Mouse (Mus musculus) T-helper 17 cell (primary cell): ENCODE measurements around the gene Uox.

Source experiments
- in situ Hi-C, 2 experiments: fragments of 300-600 bp; cut with MboI, MseI; formaldehyde crosslinking; loops; 1 replicate in 1 of 2; 2 replicates in 1 of 2; pipeline ENCODE4 v1.15.1; 2025; ENCODE audit warnings: high pct_unique_total_duplicates in 2 of 2

The Uox gene

GRCm38 (mm10) chr3:146570148-146570782 is at the start of gene Uox:
Uox (plus strand) TSS chr3:146570426.
- in situ Hi-C loops: no loop called here

GRCm38 (mm10) chr3:146520798-146521651 is 49.2 kb upstream of the Uox start, which contains the start of gene Rpf1:
Rpf1 (minus strand) TSS chr3:146521429.
- in situ Hi-C loops: loop anchor here (5.0 to 25.0 kb wide), 4 partner anchors 36 to 1959 kb away; partner anchors contain the start of genes Hs2st1 (in 1 of the 2), Selenof (in 1 of the 2) and Sh3glb1 (in 1 of the 2)

- in situ Hi-C loops: loop anchor here (5.0 to 25.0 kb wide), 4 partner anchors 36 to 1959 kb away; partner anchors contain the start of genes Hs2st1 (in 1 of the 2), Selenof (in 1 of the 2) and Sh3glb1 (in 1 of the 2)
These were observed 48.6 kb upstream of the Uox start for GRCm38 (mm10) chr3:146521652-146522020.

GRCm38 (mm10) chr3:146528335-146528734 is 41.9 kb upstream of the Uox start:
- in situ Hi-C loops: loop anchor here in 1 of 2 experiments (10.0 kb wide), 1 partner anchor 386 kb away; no protein-coding TSS in a partner anchor

- in situ Hi-C loops: no loop called here
These were observed 35.2 kb upstream of the Uox start for GRCm38 (mm10) chr3:146534986-146535385.

- in situ Hi-C loops: no loop called here
These were observed 29.5 kb upstream of the Uox start for GRCm38 (mm10) chr3:146540521-146541273.

GRCm38 (mm10) chr3:146543632-146544031 is 26.6 kb upstream of the Uox start:
- in situ Hi-C loops: no loop called here

GRCm38 (mm10) chr3:146554816-146555215 is 15.4 kb upstream of the Uox start:
- in situ Hi-C loops: loop anchor here in 1 of 2 experiments (5.0 kb wide), 1 partner anchor 33 kb away; the partner anchor contains the start of gene Rpf1

GRCm38 (mm10) chr3:146556567-146556966 is 13.7 kb upstream of the Uox start:
- in situ Hi-C loops: loop anchor here in 1 of 2 experiments (5.0 kb wide), 1 partner anchor 34 kb away; the partner anchor contains the start of gene Rpf1

GRCm38 (mm10) chr3:146557507-146557906 is 12.7 kb upstream of the Uox start:
- in situ Hi-C loops: loop anchor here in 1 of 2 experiments (5.0 kb wide), 1 partner anchor 35 kb away; the partner anchor contains the start of gene Rpf1

GRCm38 (mm10) chr3:146562936-146563335 is 7.3 kb upstream of the Uox start:
- in situ Hi-C loops: loop anchor here (5.0 to 10.0 kb wide), 3 partner anchors 222 to 354 kb away; no protein-coding TSS in a partner anchor

GRCm38 (mm10) chr3:146564268-146565064 is 5.8 kb upstream of the Uox start:
- in situ Hi-C loops: loop anchor here (5.0 to 10.0 kb wide), 3 partner anchors 220 to 353 kb away; no protein-coding TSS in a partner anchor

GRCm38 (mm10) chr3:146565065-146565411 is 5.2 kb upstream of the Uox start:
- in situ Hi-C loops: loop anchor here (10.0 kb wide), 2 partner anchors 220 to 350 kb away; no protein-coding TSS in a partner anchor

- in situ Hi-C loops: loop anchor here (10.0 kb wide), 2 partner anchors 217 to 347 kb away; no protein-coding TSS in a partner anchor
These were observed 2.9 kb upstream of the Uox start for GRCm38 (mm10) chr3:146567366-146567765.

- in situ Hi-C loops: loop anchor here (10.0 kb wide), 2 partner anchors 217 to 347 kb away; no protein-coding TSS in a partner anchor
These were observed 2.2 kb upstream of the Uox start for GRCm38 (mm10) chr3:146567884-146568530.

- in situ Hi-C loops: loop anchor here (10.0 kb wide), 2 partner anchors 215 to 345 kb away; no protein-coding TSS in a partner anchor
These were observed 632 bp upstream of the Uox start for GRCm38 (mm10) chr3:146569594-146569993.

GRCm38 (mm10) chr3:146570939-146571338 is 713 bp downstream of the Uox start:
- in situ Hi-C loops: no loop called here

GRCm38 (mm10) chr3:146571341-146571740 is 1.1 kb downstream of the Uox start:
- in situ Hi-C loops: no loop called here

- in situ Hi-C loops: no loop called here
These were observed 7.4 kb downstream of the Uox start for GRCm38 (mm10) chr3:146577591-146577990.
